Mouse (Mus musculus): ENCODE results near the gene Arid1b.

Arid1b gene

GRCm38 (mm10) chr17:5377930-5378310 lies 383.8 kb downstream of the Arid1b start:
- DNase-seq (ENCODE audit: low read depth, low spot score) = no peak

- DNase-seq (ENCODE audit: low read depth, low spot score) = no peak
Measured at GRCm38 (mm10) chr17:5385694-5386093, 391.6 kb downstream of the Arid1b start.

- no peak for DNase-seq (ENCODE audit: low read depth, low spot score)
Measured at GRCm38 (mm10) chr17:5386885-5387545, 392.9 kb downstream of the Arid1b start.

- DNase-seq (ENCODE audit: low read depth, low spot score) = no peak
Measured at GRCm38 (mm10) chr17:5388351-5388750, 394.2 kb downstream of the Arid1b start.

- no peak for DNase-seq (ENCODE audit: low read depth, low spot score)
Measured at GRCm38 (mm10) chr17:5390682-5391081, 396.6 kb downstream of the Arid1b start.

- no peak for DNase-seq (ENCODE audit: low read depth, low spot score)
Measured at GRCm38 (mm10) chr17:5395454-5396205, 401.5 kb downstream of the Arid1b start.

GRCm38 (mm10) chr17:5396213-5396612 lies 402.1 kb downstream of the Arid1b start:
- no peak for DNase-seq (ENCODE audit: low read depth, low spot score)
